Mouse (Mus musculus): ENCODE results near the gene Tenm3.

GRCm38 (mm10) chr8:48548908-48549307 lies 294.8 kb downstream of the Tenm3 start:
- no peak for TF ChIP-seq CTCF (IDR thresholded peaks at IDR 0.05; ENCODE audit: low read depth)
- TF ChIP-seq EP300 (IDR thresholded peaks at IDR 0.05; ENCODE audit: low read depth), result no peak

All from liver, postnatal 0 days (tissue).